Mouse (Mus musculus) effector memory CD4-positive, alpha-beta T cell, adult 5 months (primary cell): ENCODE data around the gene Gm10160. TPM values are rescaled to one million over a fixed set of nuclear protein-coding genes. Genes with fewer than 3 reads are reported as not detected.

Experiments
- polyA plus RNA-seq: library from polyadenylated mRNA; unstranded; fragments of 100-300 nt; shearing (Covaris generic); gene quantifications from one replicate; pipeline ENCODE4 v1.2.1, GENCODE M21; 2017

Gm10160 gene
- polyA plus RNA-seq: not detected

GRCm38 (mm10) chr7:81855694-81856093, at the start of gene Gm10160:
Gm10160 (minus strand) TSS chr7:81855794.

GRCm38 (mm10) chr7:81858968-81859721, 3.6 kb upstream of the Gm10160 start, which contains the start of gene Tm6sf1:
Tm6sf1 (plus strand) TSS chr7:81859001.

GRCm38 (mm10) chr7:81829379-81829894, 26.2 kb downstream of the Gm10160 start, which contains the start of gene Btbd1:
Btbd1 (minus strand) TSS chr7:81829431.

Other genes with a start within 250 kb of the Gm10160 start
- not detected for gene Homer2, start 148.3 kb downstream of the Gm10160 start, polyA plus RNA-seq
- gene Ramac, start 92.9 kb downstream of the Gm10160 start, polyA plus RNA-seq: 144 TPM
- gene 3110040N11Rik, start 66.3 kb downstream of the Gm10160 start, polyA plus RNA-seq: 30.6 TPM
- gene Btbd1, start 26.4 kb downstream of the Gm10160 start, polyA plus RNA-seq: 70.6 TPM
- 8.2 TPM for gene Tm6sf1, start 3.2 kb upstream of the Gm10160 start, polyA plus RNA-seq
- 10.7 TPM for gene Hdgfl3, start 78.7 kb upstream of the Gm10160 start, polyA plus RNA-seq
- gene Bnc1, start 136.5 kb upstream of the Gm10160 start, polyA plus RNA-seq: not detected